Mouse (Mus musculus) embryo, embryonic 11 days (tissue): Measurements from ENCODE around the gene 0610010K14Rik.

Experiments
- DNase-seq: peaks from one replicate; pipeline ENCODE4 v3.0.0-alpha.2; 2015

The 0610010K14Rik gene

DNA sequence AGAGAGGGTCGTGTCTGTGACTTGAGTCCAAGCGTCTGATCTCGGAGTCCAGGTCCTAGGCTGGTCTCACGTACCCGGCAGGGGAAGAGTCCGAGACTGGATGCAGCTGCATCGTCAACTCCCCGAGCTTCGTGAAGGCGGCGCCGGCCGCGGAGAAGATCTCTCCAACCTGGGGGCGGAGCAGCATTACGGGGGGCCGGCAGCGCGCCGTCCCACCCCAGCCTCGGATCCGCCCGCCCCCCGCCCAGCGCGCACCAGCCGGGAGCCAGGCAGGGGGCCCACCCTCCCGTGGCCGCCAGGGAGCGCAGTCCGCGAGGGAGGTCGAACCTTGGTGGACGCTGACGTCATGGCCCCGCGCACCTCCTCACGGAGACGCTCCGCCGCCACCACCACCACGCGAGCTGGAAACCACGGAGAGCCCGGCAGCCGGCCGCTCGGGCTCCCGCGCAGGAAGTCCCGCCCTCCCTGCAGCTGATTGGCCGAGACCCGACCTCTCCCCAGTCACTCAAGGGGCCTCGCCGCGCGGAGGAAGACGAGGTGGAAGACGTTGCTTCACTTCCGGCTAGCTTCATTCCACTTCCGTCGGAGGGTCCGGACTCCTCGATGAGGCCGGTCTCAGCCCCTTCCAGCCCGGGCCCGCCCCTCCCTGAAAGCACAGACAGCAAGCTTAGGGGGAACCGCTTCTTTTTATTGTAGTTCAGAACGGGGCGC, at the start of gene 0610010K14Rik:
Gene 0610010K14Rik (minus strand): TSS at position 458 of the 711 bp plus-strand sequence.
- peak; percentile 97 for DNase-seq

DNA sequence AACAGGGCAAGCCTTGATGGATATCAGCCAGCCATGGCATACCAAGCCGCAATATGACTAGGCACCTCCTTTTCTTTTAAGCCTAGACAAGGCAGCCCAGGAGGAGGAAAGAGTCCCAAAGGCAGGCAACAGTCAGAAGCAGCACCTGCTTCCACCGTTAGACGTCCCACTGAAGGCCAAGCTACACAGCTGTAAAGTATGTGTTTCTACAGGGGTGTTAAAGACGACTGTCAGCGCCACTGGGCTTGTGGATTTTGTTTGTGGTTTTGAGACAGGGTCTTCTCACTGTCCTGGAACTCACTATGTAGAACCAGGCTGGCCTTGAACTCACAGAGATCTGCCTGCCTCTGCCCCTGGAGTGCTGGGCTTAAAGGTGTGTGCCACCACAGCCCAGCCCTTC, 48.0 kb upstream of the 0610010K14Rik start:
- DNase-seq, result no peak

GRCm38 (mm10) chr11:70284757-70285156, 47.0 kb upstream of the 0610010K14Rik start:
- DNase-seq, result no peak

GRCm38 (mm10) chr11:70283666-70284065, 46.0 kb upstream of the 0610010K14Rik start:
- no peak for DNase-seq

DNA sequence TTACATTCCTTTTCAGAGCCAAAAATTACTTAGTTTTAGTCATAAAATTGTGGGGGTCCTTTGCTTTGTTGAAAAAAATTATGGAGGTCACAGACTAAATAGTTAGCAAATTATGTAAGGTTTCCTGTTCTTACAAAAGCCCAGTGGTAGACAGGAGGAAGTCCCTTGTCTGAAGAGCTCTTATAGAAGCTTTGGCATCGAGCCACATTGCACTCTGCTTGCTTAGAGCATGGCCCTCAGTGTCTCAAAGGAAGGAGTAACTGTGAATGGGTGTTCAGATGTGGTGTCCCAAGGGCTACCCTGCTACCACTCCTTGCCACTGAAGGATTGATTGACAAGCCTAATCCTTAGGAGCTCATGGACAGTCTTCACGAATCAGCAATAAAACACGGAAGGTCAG, 42.7 kb upstream of the 0610010K14Rik start:
- DNase-seq, result no peak

GRCm38 (mm10) chr11:70278961-70279360, 41.2 kb upstream of the 0610010K14Rik start:
- DNase-seq, result no peak

DNA sequence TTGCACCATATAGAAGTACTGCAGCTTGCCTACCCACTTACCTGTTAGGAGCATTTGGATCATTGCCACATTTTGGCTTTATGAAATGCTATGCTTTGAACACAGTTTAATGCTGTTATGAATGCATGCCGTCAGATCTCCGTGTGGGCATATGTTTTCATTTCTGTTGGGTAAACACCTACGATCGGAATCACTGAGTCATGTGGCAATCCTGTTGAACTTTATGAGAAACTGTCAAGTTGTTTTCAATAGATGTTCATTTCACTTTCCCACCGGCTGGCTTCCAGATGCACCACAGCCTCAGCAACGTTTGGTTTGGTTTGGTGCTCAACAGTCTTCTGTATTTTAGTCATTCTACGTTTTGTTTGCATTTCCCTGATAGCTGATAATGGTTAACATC, 33.9 kb upstream of the 0610010K14Rik start:
- DNase-seq, result no peak

- no peak for DNase-seq
Measured at GRCm38 (mm10) chr11:70266405-70266804, 28.7 kb upstream of the 0610010K14Rik start.

DNA sequence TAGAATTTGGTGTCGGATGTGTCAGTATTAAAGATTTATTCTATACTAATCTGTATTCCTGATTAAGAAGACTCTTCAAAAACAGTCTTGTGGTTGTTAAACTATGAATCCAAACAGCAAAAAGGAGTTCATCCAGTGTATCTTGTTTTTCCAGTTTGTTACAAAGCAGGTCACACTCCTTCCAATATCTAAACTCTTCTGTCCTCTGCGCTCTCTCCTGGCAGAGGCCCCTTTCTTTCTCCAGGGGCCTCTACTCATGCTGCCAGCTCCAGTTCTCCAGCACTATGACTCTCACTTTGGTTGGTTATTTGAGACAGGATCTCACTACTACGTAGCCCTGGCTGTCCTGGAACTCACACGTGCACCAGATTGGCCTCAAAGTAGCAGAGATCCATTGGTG, 28.1 kb upstream of the 0610010K14Rik start:
- no peak for DNase-seq

DNA sequence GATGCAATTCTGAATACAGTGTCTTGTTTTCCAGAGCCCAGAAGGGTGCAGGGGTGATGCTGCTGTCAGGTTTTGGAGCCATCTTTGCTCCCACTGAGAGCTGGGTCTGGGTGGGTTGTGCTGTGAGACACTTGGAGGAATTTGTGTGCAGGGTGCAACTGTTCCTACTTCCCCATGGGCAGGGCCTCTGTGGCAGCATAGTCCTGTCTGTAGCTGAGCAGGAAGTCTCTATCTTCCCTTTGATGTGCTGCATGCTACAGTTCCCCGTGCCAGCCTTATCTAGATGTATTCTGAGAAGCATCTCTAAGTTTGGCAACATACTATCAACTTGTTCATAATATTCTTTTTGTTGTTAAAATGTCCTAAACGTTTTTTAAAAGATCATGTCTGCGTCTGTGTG, 27.5 kb upstream of the 0610010K14Rik start:
- DNase-seq, result no peak

GRCm38 (mm10) chr11:70259035-70259434, 21.3 kb upstream of the 0610010K14Rik start:
- no peak for DNase-seq

DNA sequence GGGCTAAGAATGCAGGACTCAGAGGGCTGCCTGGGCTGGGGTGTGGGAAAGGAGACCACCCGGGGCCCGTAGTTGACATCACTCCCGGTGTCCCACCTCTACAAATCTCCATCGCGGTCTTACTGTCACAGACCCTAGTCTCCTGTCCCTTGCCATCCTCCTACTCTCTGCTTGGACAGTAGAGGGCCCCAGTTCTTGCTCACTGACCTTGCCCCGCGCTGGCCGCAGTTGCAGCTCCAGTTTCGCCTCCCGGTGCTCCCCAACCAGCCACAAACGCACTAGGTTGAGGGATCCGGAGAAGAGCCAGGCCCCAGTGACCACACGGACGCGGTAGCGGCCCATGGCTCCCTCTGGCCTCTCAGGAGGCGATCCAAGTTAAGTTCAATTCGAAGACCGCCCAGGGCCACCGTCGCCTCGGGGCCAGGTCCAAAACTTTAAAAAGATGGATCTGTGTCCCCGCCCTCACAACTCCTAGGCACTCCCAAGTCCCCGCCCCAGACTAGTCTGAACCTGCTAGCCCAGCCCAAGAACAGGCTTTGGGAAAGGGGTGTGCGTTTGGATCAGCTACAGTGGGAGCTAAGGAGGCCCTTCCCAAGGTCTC, 17.3 kb upstream of the 0610010K14Rik start, which contains the start of gene Alox12:
Gene Alox12 (minus strand): TSS at position 423 of the 601 bp plus-strand sequence.
- peak; percentile 61 for DNase-seq

DNA sequence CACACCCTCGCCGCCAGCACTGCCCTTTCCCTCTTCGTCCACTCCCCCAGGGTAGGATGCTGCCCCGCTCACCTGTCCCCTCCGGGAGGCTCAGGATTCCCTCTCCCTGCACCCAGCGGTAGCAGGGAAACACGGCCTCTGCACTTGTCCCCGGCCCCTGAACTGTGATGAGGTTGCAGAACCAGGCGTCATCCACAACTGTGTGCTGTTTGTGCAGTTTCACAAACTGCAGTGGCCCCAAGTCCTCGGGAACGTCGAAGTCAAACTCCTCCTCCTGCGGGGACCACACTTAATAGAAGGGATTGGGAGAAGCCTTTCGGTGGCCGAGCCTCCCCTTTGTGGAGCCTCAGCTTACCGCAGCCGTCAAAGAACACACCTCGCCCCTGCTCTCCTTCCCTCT, 16.6 kb upstream of the 0610010K14Rik start:
- no peak for DNase-seq

GRCm38 (mm10) chr11:70251853-70252252, 14.1 kb upstream of the 0610010K14Rik start:
- no peak for DNase-seq

GRCm38 (mm10) chr11:70250150-70250549, 12.4 kb upstream of the 0610010K14Rik start:
- no peak for DNase-seq

GRCm38 (mm10) chr11:70247136-70247845, 9.6 kb upstream of the 0610010K14Rik start:
- peak; percentile 75 for DNase-seq

GRCm38 (mm10) chr11:70242591-70242990, 4.9 kb upstream of the 0610010K14Rik start:
- DNase-seq, result no peak

DNA sequence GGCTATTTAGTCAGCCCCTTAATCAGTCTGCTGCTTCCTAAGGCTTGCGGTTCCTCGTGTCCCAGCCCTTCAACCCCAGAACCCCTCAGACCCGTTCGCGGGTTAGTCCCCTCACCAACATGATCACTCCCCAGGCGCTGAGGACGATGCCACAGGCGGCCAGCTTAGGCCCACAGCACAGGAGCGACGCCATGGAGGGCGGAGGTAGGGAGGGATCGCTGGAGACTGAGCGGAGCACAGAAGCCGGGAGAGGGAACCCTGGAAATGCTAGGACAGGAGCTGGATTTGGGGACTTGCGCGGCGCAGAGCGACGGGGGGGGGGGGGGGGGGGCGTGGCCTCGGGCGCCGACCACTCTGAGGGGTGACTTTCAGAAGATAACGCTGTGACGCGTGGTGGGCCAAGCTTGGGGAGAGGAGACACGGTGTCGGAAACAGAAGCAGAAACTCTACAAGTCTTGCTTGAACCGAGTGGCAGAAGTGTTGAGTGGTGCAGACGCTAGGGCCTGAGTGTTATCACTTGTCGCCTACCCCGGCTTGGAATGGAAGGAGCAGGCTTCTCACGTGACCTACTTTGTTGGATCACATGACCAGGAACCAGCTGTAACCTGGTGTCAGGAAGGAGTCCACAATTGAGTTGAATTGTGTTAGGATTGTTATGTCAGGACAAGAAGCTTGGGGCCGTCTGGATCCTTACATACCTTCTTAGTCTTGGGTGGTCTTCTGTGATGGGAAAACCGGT, 2.0 kb upstream of the 0610010K14Rik start, which contains the start of the genes Gm21988 and Rnasek:
Gene Gm21988 (minus strand): TSS at position 290 of the 739 bp plus-strand sequence.
Gene Rnasek (minus strand): TSS at position 302 of the 739 bp plus-strand sequence.
- DNase-seq, result peak; percentile 91

DNA sequence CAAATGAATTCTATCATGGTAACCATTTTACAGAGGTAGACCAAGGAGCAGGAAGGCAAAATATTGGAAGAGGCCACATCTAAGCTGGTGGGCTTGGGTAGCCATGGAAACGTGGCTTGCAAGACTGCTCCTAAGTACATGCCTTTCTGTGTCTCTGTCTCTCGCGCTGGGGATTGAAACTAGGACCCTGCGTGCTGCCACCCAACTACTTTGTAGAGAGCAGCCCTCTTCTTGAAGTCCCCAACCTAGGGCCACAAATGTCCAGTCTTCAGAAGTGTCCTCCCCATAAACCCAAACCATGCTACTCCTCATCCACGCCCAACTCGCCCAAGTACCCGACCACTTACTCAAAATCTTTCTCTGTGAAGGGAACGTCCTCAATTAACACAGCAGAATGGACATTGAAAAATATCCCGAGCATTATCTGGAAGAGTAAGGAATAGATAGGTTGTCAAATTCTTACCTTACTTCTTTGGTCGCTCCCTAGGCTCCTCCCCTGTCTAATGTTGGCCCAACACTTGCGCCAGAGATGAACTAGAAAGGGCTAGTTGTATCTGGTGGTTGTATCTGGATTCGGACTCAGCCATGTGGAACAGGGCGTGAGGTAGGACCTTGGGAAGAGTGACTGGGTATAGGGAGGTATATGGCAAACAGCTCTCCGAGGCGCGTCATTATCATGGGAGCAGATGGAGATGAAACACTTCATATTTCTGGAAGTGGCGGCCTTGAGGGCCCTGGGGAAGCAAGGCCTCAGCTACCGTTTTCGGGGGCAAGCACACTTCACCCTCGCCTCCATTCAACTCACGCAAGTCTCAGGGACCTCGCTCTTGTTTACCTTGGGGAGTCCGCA, 1.1 kb upstream of the 0610010K14Rik start:
- DNase-seq, result no peak

DNA sequence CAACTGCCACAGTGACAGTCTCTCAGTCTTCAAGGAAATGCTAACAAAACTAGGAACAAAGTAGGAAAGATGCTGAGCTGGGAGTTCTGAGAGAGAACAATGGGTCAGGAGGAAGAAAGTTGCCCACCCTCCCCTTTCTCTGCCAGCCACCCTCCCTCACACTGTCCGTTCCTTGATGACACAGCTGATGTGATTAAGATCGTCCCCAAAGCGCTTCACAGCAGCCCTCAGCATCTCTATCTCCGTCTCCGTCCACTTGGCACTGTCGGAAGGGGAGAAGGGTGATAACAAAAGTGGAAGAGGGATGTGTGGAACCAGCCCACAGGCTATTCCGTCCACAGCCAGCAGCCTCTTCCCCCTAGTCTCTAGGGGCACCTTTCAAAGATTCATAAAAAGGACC, 997 bp downstream of the 0610010K14Rik start:
- DNase-seq, result no peak

DNA sequence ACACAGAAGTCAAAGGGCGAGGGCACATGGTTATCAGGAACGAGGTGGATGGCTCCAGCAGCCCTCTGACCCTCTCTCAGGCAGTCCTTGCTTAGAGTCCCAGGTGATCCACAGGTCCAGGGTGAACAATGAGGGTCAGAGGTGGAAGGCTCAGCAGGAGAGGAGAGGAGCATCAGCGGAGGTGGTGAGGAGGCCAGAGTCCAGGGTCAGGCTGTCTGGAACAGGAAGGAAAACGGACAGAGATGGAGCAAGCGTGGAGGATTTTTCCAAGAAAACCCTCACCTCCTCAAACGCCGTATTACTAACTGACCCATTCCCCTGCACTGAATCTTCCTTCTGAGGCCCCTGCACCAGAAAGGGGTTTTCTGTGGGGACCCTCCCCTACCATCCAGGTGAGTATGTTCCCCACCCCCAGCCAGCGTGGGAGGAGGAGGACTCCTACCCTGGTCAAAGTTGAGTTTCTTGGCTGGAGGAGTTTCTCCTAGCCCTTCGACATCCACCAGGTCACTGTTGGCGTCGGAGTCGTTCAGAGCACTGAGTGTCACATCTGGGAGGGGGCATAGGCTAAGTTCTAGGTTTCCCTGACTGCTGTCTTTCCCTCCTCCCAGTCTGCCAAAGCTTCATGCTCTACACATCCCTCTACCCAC, 2.3 kb downstream of the 0610010K14Rik start:
- no peak for DNase-seq
